Mouse (Mus musculus): ENCODE measurements around the gene Uhrf1.

Gene Uhrf1

DNA sequence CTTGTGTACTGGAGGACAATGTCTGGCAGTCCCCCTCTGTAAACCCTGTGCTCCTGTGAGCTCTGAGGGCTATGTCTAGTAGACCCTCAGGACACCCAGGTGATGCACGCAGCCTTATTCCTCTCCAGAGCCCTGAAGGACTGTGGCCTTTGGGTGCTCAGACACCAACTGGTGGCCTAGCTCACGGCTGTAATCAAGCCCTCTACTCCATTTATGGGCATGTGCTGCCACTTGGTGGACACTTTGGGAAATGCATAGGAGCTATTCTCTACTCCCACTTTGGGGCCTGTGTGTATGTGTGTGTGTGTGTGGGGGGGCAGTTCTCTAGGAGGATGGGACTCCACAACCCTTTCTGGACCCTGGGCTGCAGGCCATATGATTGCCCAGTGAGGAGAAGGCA, 47.6 kb downstream of the Uhrf1 start:
- DNase-seq, result peak; percentile 91

DNA sequence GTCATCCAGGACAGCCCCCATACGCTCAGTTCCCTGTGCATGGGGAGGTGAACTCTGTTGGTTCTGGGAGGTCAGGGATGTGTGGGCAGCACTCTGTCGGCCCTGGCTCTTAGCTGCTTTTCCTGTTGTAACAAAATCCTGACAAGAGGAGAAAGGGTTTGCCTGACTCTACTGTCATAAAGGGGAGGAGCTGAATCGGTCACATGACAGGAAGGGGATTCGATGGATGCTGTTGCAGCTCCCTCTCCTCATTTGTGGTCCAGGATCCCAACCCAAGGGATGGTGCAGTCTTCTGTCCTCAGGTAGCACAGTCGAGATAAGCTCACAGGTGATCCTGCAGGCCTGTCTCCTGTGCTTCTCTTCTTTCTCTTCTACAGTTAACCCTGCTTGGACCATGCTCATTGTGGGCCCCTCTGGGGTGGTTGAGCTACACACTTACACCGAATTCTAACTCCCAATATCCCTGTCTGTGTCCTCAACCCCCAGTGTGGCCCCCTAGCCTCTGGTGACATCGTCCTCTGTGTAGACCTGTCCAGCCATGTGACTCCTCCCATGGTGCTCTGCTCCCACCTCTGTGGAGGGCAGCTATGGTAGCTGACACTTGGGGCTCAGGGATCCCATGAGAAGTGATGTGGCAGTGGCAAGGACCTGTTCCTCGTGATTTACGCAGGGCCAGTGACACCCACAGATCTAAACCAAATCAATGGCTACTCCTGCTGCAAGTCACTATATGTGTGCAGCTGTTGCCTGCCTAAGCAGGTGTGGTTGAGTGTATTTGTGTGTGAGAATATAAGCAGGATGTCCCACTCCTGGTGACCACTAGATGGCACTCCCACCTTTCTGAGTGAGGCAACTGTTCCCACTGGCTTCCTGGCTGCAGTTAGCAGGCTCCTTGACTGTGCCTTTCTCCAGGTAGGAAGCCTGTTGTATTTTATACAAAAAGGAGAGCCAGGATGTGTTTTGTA, 54.1 kb downstream of the Uhrf1 start:
- DNase-seq, result peak; percentile 80

DNA sequence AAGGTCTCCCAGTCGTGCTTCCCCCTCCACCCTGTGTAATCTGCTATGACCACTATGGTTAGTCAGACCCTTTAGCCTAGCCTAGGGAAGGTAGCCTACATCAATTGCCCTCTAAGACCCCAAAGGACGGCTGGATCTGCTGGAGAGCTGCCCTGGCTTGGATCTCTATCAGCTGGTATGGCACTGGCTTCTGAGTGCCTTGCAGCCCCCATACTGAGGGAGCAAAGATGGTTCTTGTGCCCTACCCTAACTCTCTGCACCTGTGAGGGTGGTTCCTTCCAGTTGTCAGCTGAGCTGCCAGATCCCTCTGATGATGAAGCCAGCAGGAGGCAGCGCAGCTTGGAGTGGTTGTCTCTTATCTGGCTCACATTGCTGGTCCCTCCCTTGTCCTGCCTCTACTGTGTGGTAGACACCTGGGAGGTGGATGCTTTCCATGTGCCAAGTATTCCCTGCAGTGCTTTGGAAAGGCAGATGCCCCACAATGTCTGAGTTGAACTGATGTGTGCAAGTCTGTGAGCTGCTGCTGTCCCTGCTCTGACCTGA, 56.1 kb downstream of the Uhrf1 start:
- no peak for DNase-seq

DNA sequence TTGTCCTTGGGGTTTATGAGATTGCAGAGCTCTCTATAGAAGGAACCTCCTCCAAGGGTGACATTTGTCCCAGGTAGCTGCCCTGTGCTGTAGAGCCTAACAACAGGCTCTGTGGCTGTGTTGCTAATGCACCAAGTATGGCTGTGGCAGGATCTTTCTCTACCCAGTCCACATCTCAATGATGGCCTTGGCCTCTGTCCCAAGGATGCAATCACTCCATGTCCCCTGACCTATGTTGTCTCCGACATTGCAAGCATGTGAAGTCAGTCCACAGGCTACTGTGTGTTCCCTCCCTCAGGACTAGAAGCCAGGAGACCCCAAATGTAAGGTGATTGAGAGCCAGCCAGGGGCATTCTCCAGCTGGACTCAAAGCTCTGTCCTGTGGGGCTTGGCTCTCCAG, 56.7 kb downstream of the Uhrf1 start:
- no peak for DNase-seq

DNA sequence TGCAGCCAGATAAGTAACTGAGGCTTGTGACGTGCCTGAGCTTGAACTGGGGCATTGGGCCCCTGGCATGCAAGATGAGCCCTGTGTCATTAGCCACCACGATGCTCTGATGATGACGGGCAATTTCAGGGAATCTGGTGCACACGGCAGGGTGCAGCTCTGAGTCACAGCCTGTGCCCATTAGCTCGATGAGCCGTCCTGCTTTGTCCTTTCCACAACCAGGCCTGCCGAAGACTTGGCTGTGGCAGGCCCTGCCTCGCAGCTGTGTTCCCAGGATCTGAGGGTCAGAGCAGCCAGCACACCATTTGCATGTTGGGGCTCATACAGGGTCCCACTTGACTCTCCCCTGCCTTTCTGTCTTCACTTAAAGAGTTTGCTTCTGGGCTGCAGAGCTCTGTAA, 57.3 kb downstream of the Uhrf1 start:
- no peak for DNase-seq

DNA sequence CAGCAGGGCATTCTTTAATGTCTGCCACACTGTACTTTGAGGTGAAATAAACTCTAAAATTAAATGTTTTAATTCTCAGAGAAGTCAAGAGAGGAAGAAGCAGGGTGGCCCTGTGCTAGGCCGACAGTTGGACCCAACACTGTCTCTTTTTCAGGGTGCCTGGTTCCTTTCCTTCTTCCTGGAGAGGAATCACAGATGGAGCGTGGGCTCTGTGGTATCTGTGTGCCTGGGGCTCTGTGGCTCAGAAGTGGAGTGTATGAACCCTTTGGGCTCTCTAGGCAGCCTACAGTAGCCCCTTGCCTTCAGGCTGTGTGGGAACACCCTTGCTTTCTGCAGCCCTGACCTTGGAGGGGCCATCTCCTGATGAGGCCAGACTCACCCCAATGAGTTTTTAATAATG, 58.4 kb downstream of the Uhrf1 start:
- no peak for DNase-seq

DNA sequence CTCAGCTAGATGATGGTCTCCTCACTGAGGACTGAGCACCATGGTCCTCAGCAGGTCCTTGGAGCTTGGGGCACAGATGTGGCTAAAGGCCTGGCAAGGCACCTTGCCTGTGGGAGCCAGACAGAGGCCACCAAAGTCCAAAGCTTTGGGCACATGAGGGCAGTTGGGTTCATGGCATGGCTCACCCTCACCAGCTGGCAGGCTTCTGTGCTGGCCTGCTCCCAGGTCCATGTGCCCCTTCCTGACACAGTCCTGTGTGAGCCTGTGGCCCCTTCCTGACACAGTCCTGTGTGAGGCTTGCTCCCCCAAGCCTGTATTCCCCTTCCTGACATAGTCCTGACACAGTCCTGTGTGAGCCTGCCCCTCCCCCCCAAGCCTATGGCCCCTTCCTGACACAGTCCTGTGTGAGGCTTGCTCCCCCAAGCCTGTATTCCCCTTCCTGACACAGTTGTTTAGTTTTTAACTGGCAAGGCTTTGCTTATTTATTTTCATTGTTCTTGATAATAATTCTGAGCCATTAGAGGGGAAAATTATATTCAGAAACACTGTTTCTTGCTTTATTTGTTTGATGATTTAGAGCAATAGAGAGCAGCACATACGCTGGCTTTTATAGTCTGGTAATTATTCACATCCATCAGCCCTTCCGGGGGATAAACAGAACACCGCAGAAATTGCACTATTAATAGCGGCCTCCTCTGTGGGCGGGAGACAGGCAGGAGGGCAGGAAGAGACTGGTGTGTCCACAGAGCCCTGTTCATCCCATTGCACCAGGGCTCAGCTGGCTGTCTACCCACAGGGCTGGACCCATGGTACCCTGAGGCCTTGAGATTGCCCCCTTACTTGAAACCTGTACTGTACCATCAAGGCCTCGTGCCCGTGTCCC, 62.9 kb downstream of the Uhrf1 start:
- no peak for DNase-seq

DNA sequence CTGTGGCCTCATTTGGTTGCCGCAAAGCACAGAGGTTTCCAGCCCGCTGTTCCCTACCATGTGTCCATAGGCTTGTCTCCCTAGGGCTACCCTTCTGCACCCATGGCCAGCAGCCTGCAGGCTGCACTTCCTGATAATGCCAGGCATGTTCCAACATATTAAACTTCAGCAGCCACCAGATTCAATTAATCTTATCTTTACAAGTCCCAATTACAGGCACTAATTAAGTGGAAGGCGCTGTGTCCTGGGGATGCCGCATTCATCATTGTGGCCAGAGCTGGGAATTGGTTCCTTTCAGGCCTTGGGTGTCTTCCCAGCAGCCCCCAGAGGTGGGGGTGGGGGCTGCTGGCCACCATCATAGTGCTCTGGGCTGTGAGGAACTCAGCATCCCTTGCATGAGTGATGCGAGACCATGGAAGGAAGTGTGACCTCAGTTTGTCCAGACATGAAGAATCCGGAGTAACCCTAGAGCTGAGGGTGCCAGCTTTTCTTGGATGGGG, 65.2 kb downstream of the Uhrf1 start:
- DNase-seq, result no peak

DNA sequence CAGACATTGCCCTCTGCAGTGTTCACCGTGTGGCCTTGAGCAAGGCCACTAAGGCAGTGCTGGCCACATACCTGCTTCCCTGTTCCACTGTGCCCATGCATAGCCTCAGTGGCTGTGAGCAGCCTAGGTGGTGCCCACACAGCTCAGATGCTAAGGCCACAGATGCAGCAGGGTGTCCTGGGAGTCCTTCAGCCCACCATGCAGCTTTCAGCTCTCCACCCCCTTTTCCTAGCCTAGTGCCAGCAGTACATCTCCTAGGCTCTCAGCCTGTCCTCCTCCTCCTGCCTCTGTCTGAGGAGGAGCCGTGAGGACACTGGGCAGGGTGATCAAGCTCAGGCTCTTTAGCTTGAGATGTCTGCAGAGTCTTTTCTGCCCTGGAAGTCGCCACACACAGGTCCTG, 67.0 kb downstream of the Uhrf1 start:
- DNase-seq, result no peak

DNA sequence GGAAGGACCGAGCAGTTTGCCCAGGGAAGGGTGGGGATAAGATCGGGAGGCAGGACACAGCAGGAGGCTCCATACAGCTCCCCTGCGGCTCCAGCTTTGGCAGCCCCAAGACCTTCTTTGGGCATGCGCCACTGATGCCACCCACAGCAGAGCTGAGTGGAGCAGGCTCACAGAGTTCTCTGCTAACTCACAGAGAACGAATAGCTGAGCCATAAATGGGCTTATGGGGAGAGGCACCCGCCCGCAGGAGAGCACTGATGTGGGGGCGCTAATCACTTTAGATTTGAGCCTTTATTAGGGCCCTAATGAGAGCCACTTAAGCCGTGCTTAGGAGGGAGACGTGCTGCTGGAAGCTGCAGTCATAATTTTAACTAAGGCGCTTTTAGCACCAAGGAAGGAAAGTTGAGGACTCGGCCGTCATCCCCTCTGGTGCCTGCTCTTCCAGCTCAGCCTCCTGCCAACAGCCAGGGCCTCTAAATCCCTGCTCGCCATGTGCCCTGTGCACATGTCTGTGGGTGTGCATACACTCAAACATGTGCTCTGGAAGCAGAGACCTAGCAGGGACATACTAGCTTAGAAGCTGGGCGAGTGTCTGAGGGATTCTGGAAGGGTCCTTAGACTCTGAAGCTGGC, 68.0 kb downstream of the Uhrf1 start:
- no peak for DNase-seq

DNA sequence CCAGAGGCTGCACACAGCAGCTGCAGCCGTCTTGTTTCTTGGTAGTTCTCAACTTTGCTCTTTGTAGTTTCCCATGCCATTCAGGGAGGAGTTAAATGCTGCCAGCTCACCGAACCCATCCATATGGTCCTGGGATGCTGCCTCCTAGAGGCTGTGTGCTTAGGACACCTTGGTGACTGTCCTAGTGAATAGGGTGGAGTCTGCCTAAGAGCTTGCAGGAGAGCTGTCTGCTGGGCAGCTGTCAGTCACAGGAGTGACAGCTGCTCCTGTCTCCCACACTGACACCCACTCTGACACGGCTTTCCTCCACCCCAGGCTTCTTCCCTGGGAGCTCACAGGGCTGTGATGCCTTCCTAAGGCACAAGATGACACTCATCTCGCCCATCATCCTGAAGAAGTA, 69.0 kb downstream of the Uhrf1 start:
- no peak for DNase-seq
